Mouse (Mus musculus) lung, embryonic 14.5 days (tissue): ENCODE measurements around the gene Pla2g6. TPM values are rescaled to one million over a fixed set of nuclear protein-coding genes. Genes with fewer than 3 reads are reported as not detected.

Experiments used
- ATAC-seq: fragments of 200-750 bp; cut with Nextera tagmentation; 2 replicates; pipeline ENCODE4 v1.8.0; 2017; ENCODE audit warnings: mild to moderate bottlenecking, moderate TSS enrichment, moderate library complexity; ENCODE audit not compliant: insufficient read depth
- DNase-seq: peaks from one replicate; pipeline ENCODE4 v3.0.0-alpha.2; 2015
- H3K27ac ChIP-seq: fragments of 300-500 bp; sonication (generic); 2 replicates; pipeline ENCODE4 v1.5.1; 2014; ENCODE audit warnings: low read depth, mild to moderate bottlenecking, moderate library complexity
- H3K27me3 ChIP-seq: fragments of 300-500 bp; sonication (generic); 2 replicates; pipeline ENCODE4 v1.6.1; 2014; ENCODE audit warnings: low read length, control low read depth; ENCODE audit not compliant: insufficient read depth
- H3K36me3 ChIP-seq: fragments of 300-500 bp; sonication (generic); 2 replicates; pipeline ENCODE4 v1.6.1; 2014; ENCODE audit warnings: control low read depth; ENCODE audit not compliant: insufficient read depth
- H3K4me1 ChIP-seq: fragments of 300-500 bp; sonication (generic); 2 replicates; pipeline ENCODE4 v1.6.1; 2014; ENCODE audit warnings: antibody characterized with exemption, control low read depth; ENCODE audit not compliant: insufficient read depth
- H3K4me2 ChIP-seq: fragments of 300-500 bp; sonication (generic); 2 replicates; pipeline ENCODE4 v1.6.1; 2014; ENCODE audit warnings: mild to moderate bottlenecking
- H3K4me3 ChIP-seq: fragments of 300-500 bp; sonication (generic); 2 replicates; pipeline ENCODE4 v1.5.1; 2014; ENCODE audit warnings: low read depth, low read length
- H3K9ac ChIP-seq: fragments of 300-500 bp; sonication (generic); 2 replicates; pipeline ENCODE4 v1.6.1; 2014
- H3K9me3 ChIP-seq: fragments of 300-500 bp; sonication (generic); 2 replicates; pipeline ENCODE4 v1.6.1; 2016; ENCODE audit warnings: low read depth, low read length, control low read depth
- CTCF ChIP-seq: IDR thresholded peaks from 2 replicates; pipeline ENCODE4 v1.5.1; 2016; ENCODE audit warnings: antibody characterized with exemption, low read depth
- WGBS: fragments of 180-500 bp; shearing (Covaris S2); extraction: QIAGEN DNeasy Blood & Tissue Kit; methylation state at CpG from one replicate; pipeline ENCODE4 v1.1.7; 2014; 5-methylcytosine and 5-hydroxymethylcytosine counted together
- polyA plus RNA-seq: library from polyadenylated mRNA; unstranded; fragments of >200 nt; fragmentation: Nextera tagmentation; extraction: Ambion mirVana; gene quantifications from 2 replicates; pipeline ENCODE4 v1.2.1, GENCODE M21; 2014

Gene Pla2g6
- polyA plus RNA-seq, 1 experiment from 2014 or later = 18.4 TPM

GRCm38 (mm10) chr15:79322991-79323790 lies 5.0 kb downstream of the Pla2g6 start:
- DNase-seq (peak; percentile 84), ATAC-seq (no peak)
- Histone ChIP-seq H3K4me3 (no peak overlapping the region), H3K4me2 (peak overlapping the region; percentile 4; the same call in 1 of the 2 replicates), H3K27ac (peak overlapping the region; percentile 66; the same call in 1 of the 2 replicates), H3K9ac (no peak overlapping the region; the same call in 1 of the 2 replicates), H3K27me3 (no peaks in the 10 kb centered on the region), H3K4me1 (peaks cover 22% of the 10 kb centered on the region), H3K9me3 (no peaks in the 10 kb centered on the region), H3K36me3 (no peaks in the 10 kb centered on the region)
- TF ChIP-seq CTCF = no peak
- 72% methylated on average over 6 of the region's 6 CpGs for WGBS

- H3K27ac ChIP-seq = peak overlapping the region; percentile 66; the same call in 1 of the 2 replicates
- no peaks in the 10 kb centered on the region for H3K9me3 ChIP-seq
- no peaks in the 10 kb centered on the region for H3K36me3 ChIP-seq
- H3K27me3 ChIP-seq = no peaks in the 10 kb centered on the region
- H3K4me3 ChIP-seq = no peak overlapping the region
- whole genome bisulfite sequencing = 44% methylated on average over 11 of the region's 11 CpGs
- no peak for ATAC-seq
- TF ChIP-seq CTCF = no peak
- H3K9ac ChIP-seq = peak overlapping the region; percentile 29
- peaks cover 22% of the 10 kb centered on the region for H3K4me1 ChIP-seq
- DNase-seq = no peak
- H3K4me2 ChIP-seq = peak overlapping the region; percentile 4; the same call in 1 of the 2 replicates
Observed at GRCm38 (mm10) chr15:79322281-79322990, 5.8 kb downstream of the Pla2g6 start.

- Histone ChIP-seq H3K9ac (no peak overlapping the region), H3K4me2 (no peak overlapping the region), H3K9me3 (no peaks in the 10 kb centered on the region), H3K4me1 (peaks cover 22% of the 10 kb centered on the region), H3K36me3 (no peaks in the 10 kb centered on the region), H3K27me3 (no peaks in the 10 kb centered on the region), H3K27ac (no peak overlapping the region), H3K4me3 (no peak overlapping the region)
- DNase-seq (no peak), ATAC-seq (no peak)
- WGBS = 40% methylated on average over 5 of the region's 5 CpGs
- TF ChIP-seq CTCF = no peak
Observed at GRCm38 (mm10) chr15:79321733-79322190, 6.4 kb downstream of the Pla2g6 start.

GRCm38 (mm10) chr15:79313848-79314369 lies 14.3 kb downstream of the Pla2g6 start:
- TF ChIP-seq CTCF = no peak
- Histone ChIP-seq H3K4me3 (no peak overlapping the region), H3K9ac (no peak overlapping the region), H3K4me1 (no peaks in the 10 kb centered on the region; the same call in 1 of the 2 replicates), H3K36me3 (peaks cover 17% of the 10 kb centered on the region; the same call in 1 of the 2 replicates), H3K4me2 (no peak overlapping the region), H3K27ac (no peak overlapping the region), H3K27me3 (no peaks in the 10 kb centered on the region), H3K9me3 (no peaks in the 10 kb centered on the region)
- whole genome bisulfite sequencing = 56% methylated on average over 8 of the region's 8 CpGs
- peak; percentile 44 for DNase-seq
- ATAC-seq = peak; percentile 47; the same call in 1 of the 2 replicates

GRCm38 (mm10) chr15:79307861-79308260 lies 20.3 kb downstream of the Pla2g6 start:
- Histone ChIP-seq H3K4me1 (no peaks in the 10 kb centered on the region), H3K4me3 (no peak overlapping the region), H3K9ac (no peak overlapping the region), H3K27ac (no peak overlapping the region), H3K27me3 (no peaks in the 10 kb centered on the region), H3K4me2 (no peak overlapping the region), H3K36me3 (peaks cover 38% of the 10 kb centered on the region), H3K9me3 (no peaks in the 10 kb centered on the region)
- DNase-seq (no peak), ATAC-seq (no peak)
- 52% methylated on average over 4 of the region's 4 CpGs for WGBS
- TF ChIP-seq CTCF = no peak

- no peak overlapping the region for H3K4me2 ChIP-seq
- no peaks in the 10 kb centered on the region for H3K4me1 ChIP-seq
- H3K4me3 ChIP-seq = no peak overlapping the region
- no peaks in the 10 kb centered on the region for H3K9me3 ChIP-seq
- TF ChIP-seq CTCF = no peak
- no peak overlapping the region for H3K9ac ChIP-seq
- H3K27ac ChIP-seq = no peak overlapping the region
- WGBS = 66% methylated on average over 23 of the region's 23 CpGs
- DNase-seq (no peak), ATAC-seq (no peak)
- peaks cover 30% of the 10 kb centered on the region for H3K36me3 ChIP-seq
- no peaks in the 10 kb centered on the region for H3K27me3 ChIP-seq
Observed at GRCm38 (mm10) chr15:79306043-79306637, 22.1 kb downstream of the Pla2g6 start.
